Mouse (Mus musculus): ENCODE data around the gene Glt8d1. TPM values are rescaled to one million over a fixed set of nuclear protein-coding genes. Genes with fewer than 3 reads are reported as not detected.

The Glt8d1 gene
- polyA plus RNA-seq, 1 experiment = 17.6 TPM

DNA sequence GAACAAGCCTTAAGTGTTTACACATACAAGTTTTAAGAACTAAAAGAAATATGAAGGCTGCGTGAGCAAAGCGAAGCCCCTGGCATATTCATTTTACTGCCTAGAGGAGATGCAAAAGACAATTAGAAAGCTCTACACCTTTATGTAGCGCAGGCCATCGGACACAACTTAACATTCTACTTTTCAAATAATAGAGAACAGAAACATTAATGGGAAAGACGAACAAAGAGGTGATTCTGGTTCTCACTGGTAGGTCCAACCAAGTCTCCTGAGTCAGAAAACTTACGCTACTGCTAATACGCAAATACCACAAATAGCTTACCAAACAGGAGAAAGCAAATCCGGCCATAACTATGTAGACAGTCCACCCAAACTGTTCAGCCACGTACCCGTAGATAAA, 844 bp upstream of the Glt8d1 start:
- no peak overlapping the region for H3K27ac ChIP-seq (ENCODE audit: insufficient read depth, low read depth, low read length)
- WGBS = 42% methylated on average over 10 of the region's 10 CpGs
- H3K4me3 ChIP-seq (ENCODE audit: insufficient read depth, low read depth, low read length) = 0 out of 2 replicates have a peak overlapping the region, but pooled peaks have one; percentile 4
- H3K27me3 ChIP-seq (replicated peaks; ENCODE audit: control insufficient read depth, insufficient read depth, low read length) = no peaks in the 10 kb centered on the region
- TF ChIP-seq CTCF (conservative IDR thresholded peaks at IDR 0.05; ENCODE audit: insufficient read depth, insufficient read length, low read depth, low read length) (no peak), POLR2A (IDR thresholded peaks at IDR 0.05; ENCODE audit: low read depth, low read length) (no peak)
- H3K4me1 ChIP-seq (ENCODE audit: control insufficient read depth, insufficient read depth, low read length) = peaks cover 2% of the 10 kb centered on the region; the same call in 1 of the 2 replicates
- H3K36me3 ChIP-seq (ENCODE audit: control insufficient read depth, insufficient read depth, low read length) = no peaks in the 10 kb centered on the region
- no peak for DNase-seq

- WGBS = under 1% methylated on average over 21 of the region's 21 CpGs
- H3K4me1 ChIP-seq (ENCODE audit: control insufficient read depth, insufficient read depth, low read length) = peaks cover 2% of the 10 kb centered on the region; the same call in 1 of the 2 replicates
- TF ChIP-seq POLR2A (IDR thresholded peaks at IDR 0.05; ENCODE audit: low read depth, low read length) (no peak), CTCF (conservative IDR thresholded peaks at IDR 0.05; ENCODE audit: insufficient read depth, insufficient read length, low read depth, low read length) (0 out of 2 replicates have a peak, but pooled peaks have one; percentile 22)
- H3K36me3 ChIP-seq (ENCODE audit: control insufficient read depth, insufficient read depth, low read length) = no peaks in the 10 kb centered on the region
- H3K4me3 ChIP-seq (ENCODE audit: insufficient read depth, low read depth, low read length) = peak overlapping the region; percentile 70
- H3K27me3 ChIP-seq (replicated peaks; ENCODE audit: control insufficient read depth, insufficient read depth, low read length) = no peaks in the 10 kb centered on the region
- H3K27ac ChIP-seq (ENCODE audit: insufficient read depth, low read depth, low read length) = peak overlapping the region; percentile 68
- DNase-seq = no peak
Measured at GRCm38 (mm10) chr14:31000816-31001306, 339 bp upstream of the Glt8d1 start.

DNA sequence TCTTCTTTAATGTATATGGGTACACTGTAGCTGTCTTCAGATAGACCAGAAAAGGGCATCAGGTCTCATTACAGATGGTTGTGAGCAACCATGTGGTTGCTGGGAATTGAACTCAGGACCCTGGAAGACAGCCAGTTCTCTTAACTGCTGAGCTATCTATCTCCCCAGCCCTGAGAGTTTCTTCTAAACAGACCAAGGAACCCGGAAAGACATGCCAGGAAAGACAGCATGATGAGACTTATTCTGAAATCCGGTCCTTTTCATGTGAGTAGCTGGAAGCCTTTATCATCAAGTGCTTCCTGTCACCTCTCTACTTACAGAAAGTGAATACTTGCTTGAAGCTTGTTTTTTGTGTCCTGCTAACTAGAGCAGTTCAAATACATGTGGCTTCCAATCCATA, 3.3 kb downstream of the Glt8d1 start:
- Histone ChIP-seq H3K27me3 (replicated peaks; ENCODE audit: control insufficient read depth, insufficient read depth, low read length) (no peaks in the 10 kb centered on the region), H3K4me3 (ENCODE audit: insufficient read depth, low read depth, low read length) (no peak overlapping the region), H3K4me1 (ENCODE audit: control insufficient read depth, insufficient read depth, low read length) (peaks cover 2% of the 10 kb centered on the region; the same call in 1 of the 2 replicates), H3K36me3 (ENCODE audit: control insufficient read depth, insufficient read depth, low read length) (no peaks in the 10 kb centered on the region; the same call in 1 of the 2 replicates), H3K27ac (ENCODE audit: insufficient read depth, low read depth, low read length) (no peak overlapping the region)
- DNase-seq = no peak
- 69% methylated on average over 2 of the region's 2 CpGs for WGBS
- no peak for TF ChIP-seq CTCF (conservative IDR thresholded peaks at IDR 0.05; ENCODE audit: insufficient read depth, insufficient read length, low read depth, low read length)
- TF ChIP-seq POLR2A (IDR thresholded peaks at IDR 0.05; ENCODE audit: low read depth, low read length) = no peak

- TF ChIP-seq CTCF (conservative IDR thresholded peaks at IDR 0.05; ENCODE audit: insufficient read depth, insufficient read length, low read depth, low read length) = no peak
- no peak for TF ChIP-seq POLR2A (IDR thresholded peaks at IDR 0.05; ENCODE audit: low read depth, low read length)
- Histone ChIP-seq H3K27ac (ENCODE audit: insufficient read depth, low read depth, low read length) (no peak overlapping the region), H3K4me1 (ENCODE audit: control insufficient read depth, insufficient read depth, low read length) (peaks cover 2% of the 10 kb centered on the region; the same call in 1 of the 2 replicates), H3K4me3 (ENCODE audit: insufficient read depth, low read depth, low read length) (no peak overlapping the region), H3K27me3 (replicated peaks; ENCODE audit: control insufficient read depth, insufficient read depth, low read length) (no peaks in the 10 kb centered on the region), H3K36me3 (ENCODE audit: control insufficient read depth, insufficient read depth, low read length) (peaks cover 3% of the 10 kb centered on the region)
- 89% methylated on average over 5 of the region's 5 CpGs for WGBS
- DNase-seq = no peak
Measured at GRCm38 (mm10) chr14:31006779-31007178, 5.6 kb downstream of the Glt8d1 start.

DNA sequence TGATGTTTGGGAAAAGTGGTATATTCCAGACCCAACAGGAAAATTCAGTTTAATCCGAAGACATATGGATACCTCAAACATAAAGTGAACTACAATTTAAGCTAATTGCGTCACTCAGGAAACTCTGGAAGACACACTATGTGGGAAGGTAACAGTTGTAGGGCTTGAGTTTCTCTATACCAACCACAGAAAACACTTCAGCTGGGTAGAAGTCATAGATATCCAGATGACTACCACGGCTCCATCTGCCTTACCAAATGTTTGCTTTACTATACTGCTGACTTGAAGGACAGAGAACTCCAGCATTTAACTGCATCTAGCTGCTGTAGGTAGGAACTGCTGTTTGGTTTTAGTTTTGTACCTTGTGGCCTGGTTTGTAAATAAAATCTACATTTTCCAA, 10.4 kb downstream of the Glt8d1 start:
- Histone ChIP-seq H3K4me3 (ENCODE audit: insufficient read depth, low read depth, low read length) (no peak overlapping the region), H3K36me3 (ENCODE audit: control insufficient read depth, insufficient read depth, low read length) (peaks cover 15% of the 10 kb centered on the region), H3K4me1 (ENCODE audit: control insufficient read depth, insufficient read depth, low read length) (no peaks in the 10 kb centered on the region), H3K27me3 (replicated peaks; ENCODE audit: control insufficient read depth, insufficient read depth, low read length) (no peaks in the 10 kb centered on the region), H3K27ac (ENCODE audit: insufficient read depth, low read depth, low read length) (no peak overlapping the region)
- 95% methylated on average over 3 of the region's 3 CpGs for WGBS
- no peak for DNase-seq
- TF ChIP-seq POLR2A (IDR thresholded peaks at IDR 0.05; ENCODE audit: low read depth, low read length) (no peak), CTCF (conservative IDR thresholded peaks at IDR 0.05; ENCODE audit: insufficient read depth, insufficient read length, low read depth, low read length) (no peak)

DNA sequence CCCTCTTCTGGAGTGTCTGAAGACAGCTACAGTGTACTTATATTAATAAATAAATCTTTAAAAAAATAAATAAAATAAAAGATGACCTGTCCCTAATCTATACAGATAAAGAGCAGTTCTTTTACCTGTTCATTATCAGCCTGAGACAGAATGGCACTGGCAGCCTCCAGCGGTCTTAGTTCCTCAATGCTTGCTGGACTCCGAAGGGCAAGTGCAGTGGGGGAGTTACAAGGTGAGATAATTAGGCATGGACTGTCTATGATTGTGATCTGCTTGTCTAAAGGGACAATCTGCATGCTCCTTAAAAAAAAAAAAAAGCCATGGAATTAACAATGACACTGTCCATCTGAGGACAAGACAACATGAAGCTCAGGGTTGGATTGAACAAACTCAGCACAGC, 12.7 kb downstream of the Glt8d1 start:
- 90% methylated on average over 2 of the region's 2 CpGs for WGBS
- peaks cover 7% of the 10 kb centered on the region; the same call in 1 of the 2 replicates for H3K4me1 ChIP-seq (ENCODE audit: control insufficient read depth, insufficient read depth, low read length)
- no peak for DNase-seq
- peaks cover 18% of the 10 kb centered on the region for H3K36me3 ChIP-seq (ENCODE audit: control insufficient read depth, insufficient read depth, low read length)
- no peak overlapping the region for H3K27ac ChIP-seq (ENCODE audit: insufficient read depth, low read depth, low read length)
- TF ChIP-seq POLR2A (IDR thresholded peaks at IDR 0.05; ENCODE audit: low read depth, low read length) (no peak), CTCF (conservative IDR thresholded peaks at IDR 0.05; ENCODE audit: insufficient read depth, insufficient read length, low read depth, low read length) (no peak)
- H3K4me3 ChIP-seq (ENCODE audit: insufficient read depth, low read depth, low read length) = no peak overlapping the region
- no peaks in the 10 kb centered on the region for H3K27me3 ChIP-seq (replicated peaks; ENCODE audit: control insufficient read depth, insufficient read depth, low read length)

GRCm38 (mm10) chr14:31016063-31016462, 14.9 kb downstream of the Glt8d1 start:
- DNase-seq = no peak
- peaks cover 10% of the 10 kb centered on the region for H3K4me1 ChIP-seq (ENCODE audit: control insufficient read depth, insufficient read depth, low read length)
- H3K36me3 ChIP-seq (ENCODE audit: control insufficient read depth, insufficient read depth, low read length) = peaks cover 18% of the 10 kb centered on the region
- no peak overlapping the region for H3K27ac ChIP-seq (ENCODE audit: insufficient read depth, low read depth, low read length)
- H3K27me3 ChIP-seq (replicated peaks; ENCODE audit: control insufficient read depth, insufficient read depth, low read length) = no peaks in the 10 kb centered on the region
- WGBS = 90% methylated on average over 1 of the region's 1 CpGs
- H3K4me3 ChIP-seq (ENCODE audit: insufficient read depth, low read depth, low read length) = no peak overlapping the region
- TF ChIP-seq CTCF (conservative IDR thresholded peaks at IDR 0.05; ENCODE audit: insufficient read depth, insufficient read length, low read depth, low read length) (no peak), POLR2A (IDR thresholded peaks at IDR 0.05; ENCODE audit: low read depth, low read length) (no peak)

Measured in kidney, adult 2 months (tissue).